Mouse (Mus musculus): Measurements from ENCODE around the gene Ndufb8.

DNA sequence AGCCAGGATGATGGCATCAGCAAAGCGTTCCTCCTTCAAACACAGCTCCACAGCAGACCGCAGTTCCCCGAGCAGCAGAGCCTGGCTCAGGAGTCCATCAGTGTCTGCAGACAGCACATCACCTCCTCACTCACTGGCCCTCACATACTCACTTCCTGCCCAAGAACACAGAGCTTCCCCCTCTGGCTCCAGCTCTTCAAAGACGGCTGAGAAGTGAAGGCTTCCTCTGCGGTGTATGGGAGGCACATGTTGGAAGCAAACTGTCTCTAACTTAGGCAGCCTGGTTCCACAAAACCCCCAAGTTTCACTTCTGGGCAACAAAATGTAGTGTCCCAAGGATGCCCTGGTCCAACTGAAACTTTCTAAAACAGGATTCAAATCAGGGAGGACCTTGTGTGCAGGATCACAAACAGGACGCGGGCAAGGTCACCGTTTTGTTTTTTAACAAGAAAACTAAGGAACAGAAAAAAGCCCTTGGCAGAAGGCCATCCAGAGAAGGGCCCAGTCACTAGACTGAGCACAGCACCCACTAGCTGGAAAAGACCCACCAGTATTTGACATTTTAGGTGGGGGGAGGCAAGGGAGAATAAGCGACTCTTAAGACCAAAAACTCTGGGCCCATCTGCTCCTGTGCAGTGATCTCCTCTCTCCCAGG, 29.6 kb downstream of the Ndufb8 start:
- TF ChIP-seq EP300 (optimal IDR thresholded peaks at IDR 0.05) (no peak), CTCF (IDR thresholded peaks at IDR 0.05; ENCODE audit: low read depth) (no peak)
